Mouse (Mus musculus): ENCODE measurements around the gene Snf8.

Gene Snf8

GRCm38 (mm10) chr11:96074351-96075176, 39.9 kb downstream of the Snf8 start:
- no peak for DNase-seq (ENCODE audit: low spot score)

GRCm38 (mm10) chr11:96075177-96075508, 40.5 kb downstream of the Snf8 start:
- DNase-seq (ENCODE audit: low spot score) = peak; percentile 49

GRCm38 (mm10) chr11:96075509-96076220, 41.0 kb downstream of the Snf8 start, which contains the start of gene Atp5g1:
TSS of gene Atp5g1 (minus strand) at chr11:96075670.
- peak; percentile 93 for DNase-seq (ENCODE audit: low spot score)

- no peak for DNase-seq (ENCODE audit: low spot score)
These were observed 41.8 kb downstream of the Snf8 start for GRCm38 (mm10) chr11:96076221-96077105.

- no peak for DNase-seq (ENCODE audit: low spot score)
These were observed 46.1 kb downstream of the Snf8 start for GRCm38 (mm10) chr11:96080736-96081135.

GRCm38 (mm10) chr11:96082682-96083081, 48.0 kb downstream of the Snf8 start:
- DNase-seq (ENCODE audit: low spot score) = no peak

- DNase-seq (ENCODE audit: low spot score) = no peak
These were observed 53.3 kb downstream of the Snf8 start for GRCm38 (mm10) chr11:96087981-96088380.

GRCm38 (mm10) chr11:96091073-96091472, 56.4 kb downstream of the Snf8 start:
- DNase-seq (ENCODE audit: low spot score) = no peak

GRCm38 (mm10) chr11:96092674-96093291, 58.1 kb downstream of the Snf8 start:
- DNase-seq (ENCODE audit: low spot score) = no peak

- DNase-seq (ENCODE audit: low spot score) = peak; percentile 65
These were observed 58.7 kb downstream of the Snf8 start for GRCm38 (mm10) chr11:96093361-96093760.
